Mouse (Mus musculus) G1E (cell line): ENCODE results near the gene Cmss1.

Experiments
- CTCF ChIP-seq: IDR thresholded peaks from 2 replicates; pipeline ENCODE4 v1.5.1; 2012; ENCODE audit warnings: low read depth, low read length, inconsistent platforms, mixed read lengths
- GATA1 ChIP-seq: IDR thresholded peaks from 2 replicates; pipeline ENCODE4 v1.6.1; 2012; ENCODE audit warnings: borderline replicate concordance, low read length, inconsistent platforms, mixed read lengths
- GATA2 ChIP-seq: IDR thresholded peaks from 2 replicates; pipeline ENCODE4 v1.6.1; 2012; ENCODE audit warnings: low read depth, low read length, inconsistent platforms, borderline replicate concordance
- POLR2AphosphoS5 ChIP-seq: IDR thresholded peaks from 2 replicates; pipeline ENCODE4 v1.6.1; 2012; ENCODE audit warnings: low read depth, low read length, inconsistent platforms; ENCODE audit not compliant: insufficient replicate concordance
- TAL1 ChIP-seq: conservative IDR thresholded peaks from 2 replicates; pipeline ENCODE4 v1.6.1; 2012; ENCODE audit warnings: low read depth, low read length, inconsistent platforms, mixed read lengths

- TF ChIP-seq CTCF (no peak), POLR2AphosphoS5 (no peak), GATA1 (no peak), TAL1 (no peak), GATA2 (no peak)
Observed at GRCm38 (mm10) chr16:57455573-57455972, 151.1 kb downstream of the Cmss1 start.
